Mouse (Mus musculus) central nervous system, embryonic 14 days (tissue): ENCODE measurements around the gene Crcp. TPM values are rescaled to one million over a fixed set of nuclear protein-coding genes. Genes with fewer than 3 reads are reported as not detected.

Experiments
- polyA plus RNA-seq: library from polyadenylated mRNA; depleted of rRNA; stranded (reverse); fragments of >200 nt; gene quantifications from 2 replicates; pipeline ENCODE4 v1.2.3, GENCODE M21; 2012; rRNA removed

Crcp gene
- polyA plus RNA-seq = 52.4 and 57.6 TPM in 2 replicates

GRCm38 (mm10) chr5:130029142-130029897, at the start of gene Crcp, which contains the start of gene Asl:
Gene Crcp, plus strand, starts transcription at chr5:130029290.
Gene Asl, minus strand, starts transcription at chr5:130029247.

GRCm38 (mm10) chr5:130002301-130003146, 26.6 kb upstream of the Crcp start, which contains the start of gene Gusb:
Gene Gusb, minus strand, starts transcription at chr5:130003049.

GRCm38 (mm10) chr5:130073026-130073425, 43.9 kb downstream of the Crcp start, which contains the start of gene Tpst1:
Gene Tpst1, plus strand, starts transcription at chr5:130073326.

Other genes starting within 250 kb of the Crcp start
- 18.5 and 25.4 TPM in 2 replicates for gene Psph, start 241.8 kb upstream of the Crcp start, polyA plus RNA-seq
- 25.5 and 31.3 TPM in 2 replicates for gene Sumf2, start 182.3 kb upstream of the Crcp start, polyA plus RNA-seq
- 857 and 982 TPM in 2 replicates for gene Chchd2, start 141.8 kb upstream of the Crcp start, polyA plus RNA-seq
- 11.7 TPM in 2 replicates for gene Zbed5, start 133.6 kb upstream of the Crcp start, polyA plus RNA-seq
- 0.21 and 0.29 TPM in 2 replicates for gene Phkg1, start 130.7 kb upstream of the Crcp start, polyA plus RNA-seq
- gene Nupr1l, start 120.8 kb upstream of the Crcp start, polyA plus RNA-seq = 6.0 and 8.0 TPM in 2 replicates
- gene Vkorc1l1, start 87.3 kb upstream of the Crcp start, polyA plus RNA-seq = 34.1 and 35.6 TPM in 2 replicates
- gene Gusb, start 26.2 kb upstream of the Crcp start, polyA plus RNA-seq = 18.2 and 24.5 TPM in 2 replicates
- 21.9 and 27.2 TPM in 2 replicates for gene Asl, start within 50 bp of the Crcp start, polyA plus RNA-seq
- 38.9 and 40.8 TPM in 2 replicates for gene Tpst1, start 44.0 kb downstream of the Crcp start, polyA plus RNA-seq
- gene Kctd7, start 115.6 kb downstream of the Crcp start, polyA plus RNA-seq = 9.1 and 9.2 TPM in 2 replicates
- 30.0 and 31.1 TPM in 2 replicates for gene Rabgef1, start 142.5 kb downstream of the Crcp start, polyA plus RNA-seq
- gene Tmem248, start 187.8 kb downstream of the Crcp start, polyA plus RNA-seq = 23.6 and 28.5 TPM in 2 replicates
- 56.7 and 59.0 TPM in 2 replicates for gene Sbds, start 226.2 kb downstream of the Crcp start, polyA plus RNA-seq
- gene Tyw1, start 226.3 kb downstream of the Crcp start, polyA plus RNA-seq = 16.5 and 17.1 TPM in 2 replicates